Mouse (Mus musculus) cerebellum, adult 2 months (tissue): ENCODE results near the gene Rala.

Experiments used
- CTCF ChIP-seq: fragments of 200-500 bp; IDR thresholded peaks from 2 replicates; pipeline ENCODE4 v1.5.1; 2011; ENCODE audit warnings: low read depth, mild to moderate bottlenecking, control low read depth, low read length, moderate library complexity, borderline replicate concordance; ENCODE audit not compliant: insufficient read depth
- POLR2A ChIP-seq: fragments of 200-500 bp; IDR thresholded peaks from 2 replicates; pipeline ENCODE4 v1.6.1; 2011; ENCODE audit warnings: low read length, control low read depth, borderline replicate concordance; ENCODE audit not compliant: insufficient read depth

GRCm38 (mm10) chr13:17949555-17949954 is 5.5 kb upstream of the Rala start:
- TF ChIP-seq CTCF = no peak
- TF ChIP-seq POLR2A = no peak
